Mouse (Mus musculus): Measurements from ENCODE around the gene Ndufc1. TPM values are rescaled to one million over a fixed set of nuclear protein-coding genes. Genes with fewer than 3 reads are reported as not detected.
A peak's percentile ranks its signal among the peaks of the same experiment; 100 is the strongest.
"Not testable (repeated sequence)": the region's sequence is repeated elsewhere in the genome, so short reads cannot be mapped to it uniquely, and the experiment has no call there.

The Ndufc1 gene
- polyA plus RNA-seq, 1 experiment: 361 TPM

GRCm38 (mm10) chr3:51396219-51397068, 12.3 kb downstream of the Ndufc1 start, which contains the start of gene Mgarp:
Gene Mgarp, minus strand, starts transcription at chr3:51396738.
- H3K4me1 ChIP-seq (ENCODE audit: control insufficient read depth, insufficient read depth, low read length): peaks cover 4% of the 10 kb centered on the region
- no peaks in the 10 kb centered on the region; the same call in 1 of the 2 replicates for H3K27me3 ChIP-seq (ENCODE audit: control insufficient read depth, insufficient read depth, low read length)
- peak within 1 kb of the TSS; percentile 22 for H3K27ac ChIP-seq (ENCODE audit: control insufficient read depth, insufficient read depth, low read depth, low read length)
- peak within 1 kb of the TSS; percentile 46 for H3K4me3 ChIP-seq (ENCODE audit: control insufficient read depth, low read depth, low read length)
- no peaks in the 10 kb centered on the region for H3K36me3 ChIP-seq (ENCODE audit: control insufficient read depth, insufficient read depth, low read length)
- no peak for TF ChIP-seq CTCF (IDR thresholded peaks at IDR 0.05; ENCODE audit: control insufficient read depth, insufficient read depth, insufficient replicate concordance, low read depth, low read length)
- peak; percentile 52 for TF ChIP-seq POLR2A (IDR thresholded peaks at IDR 0.05; ENCODE audit: control insufficient read depth, low read depth, low read length)

- TF ChIP-seq CTCF (IDR thresholded peaks at IDR 0.05; ENCODE audit: control insufficient read depth, insufficient read depth, insufficient replicate concordance, low read depth, low read length): no peak
- TF ChIP-seq POLR2A (IDR thresholded peaks at IDR 0.05; ENCODE audit: control insufficient read depth, low read depth, low read length): no peak
- peak overlapping the region; percentile 22 for H3K27ac ChIP-seq (ENCODE audit: control insufficient read depth, insufficient read depth, low read depth, low read length)
- H3K4me3 ChIP-seq (ENCODE audit: control insufficient read depth, low read depth, low read length): peak overlapping the region; percentile 46
- peaks cover 4% of the 10 kb centered on the region for H3K4me1 ChIP-seq (ENCODE audit: control insufficient read depth, insufficient read depth, low read length)
- H3K27me3 ChIP-seq (ENCODE audit: control insufficient read depth, insufficient read depth, low read length): no peaks in the 10 kb centered on the region; the same call in 1 of the 2 replicates
- no peaks in the 10 kb centered on the region for H3K36me3 ChIP-seq (ENCODE audit: control insufficient read depth, insufficient read depth, low read length)
Observed at GRCm38 (mm10) chr3:51395461-51396145, 13.2 kb downstream of the Ndufc1 start.

GRCm38 (mm10) chr3:51394881-51395280, 13.9 kb downstream of the Ndufc1 start:
- Histone ChIP-seq H3K4me1 (ENCODE audit: control insufficient read depth, insufficient read depth, low read length) (peaks cover 4% of the 10 kb centered on the region), H3K36me3 (ENCODE audit: control insufficient read depth, insufficient read depth, low read length) (no peaks in the 10 kb centered on the region), H3K27ac (ENCODE audit: control insufficient read depth, insufficient read depth, low read depth, low read length) (no peak overlapping the region), H3K27me3 (ENCODE audit: control insufficient read depth, insufficient read depth, low read length) (no peaks in the 10 kb centered on the region; the same call in 1 of the 2 replicates), H3K4me3 (ENCODE audit: control insufficient read depth, low read depth, low read length) (no peak overlapping the region)
- TF ChIP-seq POLR2A (IDR thresholded peaks at IDR 0.05; ENCODE audit: control insufficient read depth, low read depth, low read length): no peak
- no peak for TF ChIP-seq CTCF (IDR thresholded peaks at IDR 0.05; ENCODE audit: control insufficient read depth, insufficient read depth, insufficient replicate concordance, low read depth, low read length)

GRCm38 (mm10) chr3:51393651-51394050, 15.1 kb downstream of the Ndufc1 start:
- peaks cover 3% of the 10 kb centered on the region for H3K4me1 ChIP-seq (ENCODE audit: control insufficient read depth, insufficient read depth, low read length)
- no peaks in the 10 kb centered on the region for H3K36me3 ChIP-seq (ENCODE audit: control insufficient read depth, insufficient read depth, low read length)
- H3K4me3 ChIP-seq (ENCODE audit: control insufficient read depth, low read depth, low read length): no peak overlapping the region
- no peak overlapping the region for H3K27ac ChIP-seq (ENCODE audit: control insufficient read depth, insufficient read depth, low read depth, low read length)
- H3K27me3 ChIP-seq (ENCODE audit: control insufficient read depth, insufficient read depth, low read length): no peaks in the 10 kb centered on the region; the same call in 1 of the 2 replicates
- TF ChIP-seq POLR2A (IDR thresholded peaks at IDR 0.05; ENCODE audit: control insufficient read depth, low read depth, low read length) (no peak), CTCF (IDR thresholded peaks at IDR 0.05; ENCODE audit: control insufficient read depth, insufficient read depth, insufficient replicate concordance, low read depth, low read length) (no peak)

- H3K36me3 ChIP-seq (ENCODE audit: control insufficient read depth, insufficient read depth, low read length); H3K27ac ChIP-seq (ENCODE audit: control insufficient read depth, insufficient read depth, low read depth, low read length); H3K4me3 ChIP-seq (ENCODE audit: control insufficient read depth, low read depth, low read length); H3K27me3 ChIP-seq (ENCODE audit: control insufficient read depth, insufficient read depth, low read length); H3K4me1 ChIP-seq (ENCODE audit: control insufficient read depth, insufficient read depth, low read length): not testable (repeated sequence)
Observed at GRCm38 (mm10) chr3:51393018-51393417, 15.8 kb downstream of the Ndufc1 start.

DNA sequence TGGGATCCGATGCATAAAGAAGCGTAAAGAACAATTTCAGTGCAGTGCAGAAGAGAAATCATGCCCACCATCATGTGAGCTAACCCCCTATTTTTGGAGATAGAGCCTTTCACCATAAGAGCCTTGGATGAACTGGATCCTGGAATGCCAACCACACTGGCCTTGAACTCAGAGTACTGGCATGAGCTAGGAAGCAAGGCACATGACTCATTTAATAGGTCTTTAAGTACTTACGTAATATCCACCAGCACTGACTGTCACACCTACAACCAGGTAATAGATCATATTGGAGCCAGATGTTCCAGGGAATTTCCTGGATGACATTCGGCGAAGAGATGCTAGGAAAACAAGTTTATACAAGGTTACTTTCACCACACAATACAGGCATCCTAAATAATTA, 17.2 kb downstream of the Ndufc1 start:
- Histone ChIP-seq H3K4me3 (ENCODE audit: control insufficient read depth, low read depth, low read length) (no peak overlapping the region), H3K27ac (ENCODE audit: control insufficient read depth, insufficient read depth, low read depth, low read length) (no peak overlapping the region), H3K4me1 (ENCODE audit: control insufficient read depth, insufficient read depth, low read length) (peaks cover 8% of the 10 kb centered on the region), H3K27me3 (ENCODE audit: control insufficient read depth, insufficient read depth, low read length) (no peaks in the 10 kb centered on the region; the same call in 1 of the 2 replicates), H3K36me3 (ENCODE audit: control insufficient read depth, insufficient read depth, low read length) (no peaks in the 10 kb centered on the region)
- TF ChIP-seq POLR2A (IDR thresholded peaks at IDR 0.05; ENCODE audit: control insufficient read depth, low read depth, low read length) (no peak), CTCF (IDR thresholded peaks at IDR 0.05; ENCODE audit: control insufficient read depth, insufficient read depth, insufficient replicate concordance, low read depth, low read length) (no peak)

GRCm38 (mm10) chr3:51391095-51391494, 17.7 kb downstream of the Ndufc1 start:
- Histone ChIP-seq H3K4me3 (ENCODE audit: control insufficient read depth, low read depth, low read length) (no peak overlapping the region), H3K36me3 (ENCODE audit: control insufficient read depth, insufficient read depth, low read length) (no peaks in the 10 kb centered on the region), H3K4me1 (ENCODE audit: control insufficient read depth, insufficient read depth, low read length) (peaks cover 8% of the 10 kb centered on the region), H3K27ac (ENCODE audit: control insufficient read depth, insufficient read depth, low read depth, low read length) (no peak overlapping the region), H3K27me3 (ENCODE audit: control insufficient read depth, insufficient read depth, low read length) (no peaks in the 10 kb centered on the region; the same call in 1 of the 2 replicates)
- no peak for TF ChIP-seq CTCF (IDR thresholded peaks at IDR 0.05; ENCODE audit: control insufficient read depth, insufficient read depth, insufficient replicate concordance, low read depth, low read length)
- no peak for TF ChIP-seq POLR2A (IDR thresholded peaks at IDR 0.05; ENCODE audit: control insufficient read depth, low read depth, low read length)
